Mouse (Mus musculus) ovary, adult 18-20 months (tissue): ENCODE results near the gene Ier3.

ENCODE experiments used
- DNase-seq: peaks from one replicate; pipeline ENCODE4 v3.0.0; 2022; ENCODE audit warnings: low spot score, mixed read lengths

Ier3 gene

GRCm38 (mm10) chr17:35821439-35822430 is at the start of gene Ier3:
TSS of gene Ier3 (plus strand) at chr17:35821684.
- DNase-seq = peak; percentile 90

GRCm38 (mm10) chr17:35776811-35777609 is 44.5 kb upstream of the Ier3 start:
- peak; percentile 71 for DNase-seq

GRCm38 (mm10) chr17:35778965-35779364 is 42.5 kb upstream of the Ier3 start:
- DNase-seq = no peak

DNA sequence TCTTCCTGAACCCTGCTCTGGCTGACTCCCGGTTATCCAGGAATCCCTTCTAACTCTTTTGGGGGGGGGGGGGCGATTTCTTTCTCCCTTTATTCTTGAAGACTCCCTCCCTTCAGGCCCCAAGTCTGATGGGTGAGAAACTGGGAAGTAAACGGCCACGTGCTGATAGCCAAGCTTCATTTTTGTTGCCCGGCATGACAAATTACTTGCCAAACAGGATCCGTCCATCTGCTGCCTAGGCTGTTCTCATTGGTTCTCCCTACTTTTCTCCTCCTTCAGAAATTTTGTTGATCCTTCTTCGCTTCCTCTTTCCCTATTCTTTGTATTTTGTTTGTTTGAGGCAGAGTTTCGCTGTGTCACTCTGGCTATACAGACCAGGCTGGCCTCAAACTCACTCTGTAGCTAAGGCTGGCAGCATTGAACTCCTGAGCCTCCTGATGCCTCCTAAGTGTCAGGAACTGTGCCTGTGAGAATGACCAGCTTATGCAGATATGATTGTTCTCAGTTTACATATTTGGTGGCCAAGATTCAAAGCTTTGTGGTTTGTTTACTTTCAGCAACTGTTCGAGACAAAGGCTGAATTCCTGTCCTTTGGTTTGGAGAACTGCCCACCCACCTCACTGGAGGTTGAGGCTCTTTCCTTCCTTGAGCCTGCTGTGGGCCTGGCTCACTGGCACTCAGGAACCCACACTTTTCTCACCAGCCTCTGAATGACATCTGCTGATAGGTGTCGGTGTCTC is 41.8 kb upstream of the Ier3 start:
- DNase-seq = no peak

DNA sequence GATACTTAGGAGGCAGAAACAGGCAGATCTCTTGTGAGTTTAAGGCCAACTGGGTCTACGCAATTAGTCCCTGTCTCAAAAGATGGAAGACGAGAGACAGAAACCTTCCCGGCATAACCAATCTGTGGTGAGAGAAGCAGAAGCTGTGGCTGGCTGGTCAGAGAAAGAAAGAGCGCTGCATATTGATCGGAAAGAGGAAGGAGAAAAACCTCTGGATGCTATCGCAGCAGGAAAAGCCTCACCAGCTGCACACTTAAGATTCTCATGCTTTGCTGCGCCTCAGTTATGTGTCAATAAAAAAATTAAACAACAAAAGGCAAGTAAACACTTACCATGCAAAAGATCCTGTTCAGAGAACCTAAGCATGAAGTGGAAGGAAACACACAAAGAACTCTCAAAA is 41.1 kb upstream of the Ier3 start:
- DNase-seq = no peak

DNA sequence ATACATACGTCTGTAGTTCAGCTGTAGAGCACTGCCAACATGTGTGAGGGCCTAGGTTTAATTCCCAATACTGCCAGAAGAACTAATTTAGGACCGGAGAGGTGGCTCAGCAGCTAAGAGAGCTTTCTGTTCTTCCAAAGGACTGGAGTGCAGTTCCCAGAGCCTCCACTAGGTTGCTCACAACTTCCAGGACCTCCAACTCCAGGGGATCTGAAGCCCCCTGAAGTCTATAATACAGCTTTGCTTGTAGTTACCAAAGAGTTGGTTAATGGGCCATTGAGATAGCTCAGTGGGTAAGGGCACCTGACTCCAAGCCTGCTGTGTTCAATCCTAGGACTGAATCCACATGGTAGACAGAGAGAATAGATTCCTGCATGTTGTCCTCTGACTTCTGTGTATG is 39.1 kb upstream of the Ier3 start:
- DNase-seq = no peak

DNA sequence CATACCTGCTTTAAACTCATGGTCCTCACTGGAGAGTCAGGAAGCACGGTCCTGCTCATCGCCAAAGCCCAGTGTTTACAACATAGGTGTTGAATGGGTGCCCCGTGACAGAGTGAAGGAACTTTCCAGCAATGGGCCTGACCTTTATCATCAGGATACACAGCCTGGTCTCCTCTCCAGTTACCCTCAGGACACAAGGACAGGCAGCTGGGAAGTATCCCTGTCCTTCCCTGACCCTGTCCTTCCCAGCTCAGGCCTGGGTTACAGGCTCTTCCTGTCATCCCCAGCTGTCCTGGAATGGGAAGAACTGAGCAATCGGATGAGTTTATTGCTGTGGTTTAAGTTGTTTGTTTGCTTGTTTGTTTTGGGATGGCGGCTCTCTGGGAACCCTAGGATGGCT is 38.6 kb upstream of the Ier3 start:
- DNase-seq = no peak

DNA sequence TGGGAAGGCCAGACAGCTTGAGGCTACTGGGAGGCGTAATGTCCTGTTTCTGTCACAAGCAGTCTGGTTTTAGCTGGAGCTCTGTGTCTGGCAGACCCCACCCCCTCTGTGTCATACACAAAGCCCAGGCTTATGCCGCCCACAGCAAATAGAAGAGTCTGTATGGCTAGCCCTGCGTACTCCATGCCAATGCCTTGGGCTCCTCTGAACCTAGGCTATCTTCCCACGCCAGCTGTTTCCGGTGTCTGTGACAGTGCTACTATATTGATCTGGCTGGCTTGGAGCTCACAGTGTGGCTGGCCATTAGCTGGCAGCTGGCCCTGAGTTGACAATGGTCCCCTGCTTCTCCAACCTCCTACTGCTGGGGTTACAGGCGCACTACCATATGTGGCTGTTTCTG is 37.5 kb upstream of the Ier3 start:
- no peak for DNase-seq

- no peak for DNase-seq
These were observed 36.3 kb upstream of the Ier3 start for GRCm38 (mm10) chr17:35785140-35785539.

DNA sequence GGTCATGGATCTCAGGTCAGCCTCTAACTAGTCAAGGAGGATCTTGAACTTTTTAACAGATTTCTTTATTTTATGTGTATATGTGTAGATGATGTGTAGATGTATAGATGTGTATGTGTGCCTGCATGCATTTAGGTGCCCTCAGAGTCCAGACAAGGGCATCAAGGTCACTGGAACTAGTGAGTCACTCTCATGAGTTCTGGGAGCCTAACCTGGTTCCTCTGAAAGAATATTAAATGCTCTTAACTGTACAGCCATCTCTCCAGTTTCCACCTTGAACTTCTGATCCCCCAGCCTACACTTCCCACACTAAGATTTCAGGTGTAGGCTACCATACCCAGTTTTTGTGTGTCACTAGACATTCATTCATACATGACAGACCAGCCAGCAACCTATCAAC is 34.0 kb upstream of the Ier3 start:
- no peak for DNase-seq

DNA sequence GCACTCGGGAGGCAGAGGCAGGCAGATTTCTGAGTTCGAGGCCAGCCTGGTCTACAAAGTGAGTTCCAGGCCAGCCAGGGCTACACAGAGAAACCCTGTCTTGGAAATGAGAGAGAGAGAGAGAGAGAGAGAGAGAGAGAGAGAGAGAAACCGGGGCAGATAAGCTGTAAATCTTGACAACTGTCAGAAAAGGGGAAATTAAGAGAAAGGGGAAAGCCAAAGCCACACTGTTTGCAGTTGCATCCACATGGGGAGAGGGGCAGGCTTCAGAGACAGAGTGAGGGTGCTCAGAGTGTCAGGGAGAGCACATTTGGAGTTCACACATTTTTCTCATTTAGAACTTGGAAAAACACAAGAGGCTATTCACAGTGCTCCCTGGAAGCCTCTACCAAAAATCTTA is 33.5 kb upstream of the Ier3 start:
- DNase-seq = no peak

DNA sequence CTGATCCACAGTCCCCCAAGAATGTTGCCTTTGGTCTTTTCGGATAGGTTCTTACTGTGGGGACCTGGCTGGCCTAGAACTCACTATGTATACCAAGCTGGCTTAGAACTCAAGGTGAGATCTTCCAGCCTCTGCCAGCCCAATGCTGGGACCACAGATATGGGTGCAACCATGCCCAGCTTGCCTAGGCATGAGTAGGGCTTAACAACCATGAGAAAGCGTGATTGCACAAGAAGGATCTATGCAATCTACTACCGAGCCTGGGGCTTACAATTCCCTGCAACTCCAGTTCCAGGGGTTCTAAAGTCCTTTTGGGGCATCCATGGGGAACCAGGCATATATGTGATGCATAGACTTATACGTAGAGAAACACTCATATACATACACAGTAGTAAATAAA is 30.6 kb upstream of the Ier3 start:
- no peak for DNase-seq

GRCm38 (mm10) chr17:35792837-35793236 is 28.6 kb upstream of the Ier3 start:
- DNase-seq = no peak

DNA sequence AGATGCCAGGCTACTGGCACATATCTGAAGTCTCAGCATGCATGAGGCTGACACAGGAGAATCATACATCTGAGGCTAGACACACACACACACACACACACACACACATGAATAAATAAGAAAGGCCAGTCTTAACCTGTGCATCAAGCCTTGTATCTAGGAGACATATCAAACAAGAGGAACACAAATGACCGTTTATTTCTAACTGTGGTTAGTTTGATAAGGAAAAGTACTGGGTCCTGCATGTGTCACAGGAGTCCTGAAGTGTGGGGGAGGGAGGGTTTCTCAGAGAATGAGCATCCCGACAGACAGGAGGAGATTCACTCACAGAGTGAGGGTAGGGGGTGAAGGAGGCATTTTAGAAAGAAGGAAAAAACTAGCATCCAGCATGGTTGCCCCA is 26.4 kb upstream of the Ier3 start:
- DNase-seq = no peak

GRCm38 (mm10) chr17:35795656-35796055 is 25.8 kb upstream of the Ier3 start:
- DNase-seq = no peak

- no peak for DNase-seq
These were observed 24.6 kb upstream of the Ier3 start for GRCm38 (mm10) chr17:35796835-35797234.

GRCm38 (mm10) chr17:35800905-35801304 is 20.6 kb upstream of the Ier3 start:
- DNase-seq = no peak

GRCm38 (mm10) chr17:35803020-35803419 is 18.5 kb upstream of the Ier3 start:
- DNase-seq = no peak

GRCm38 (mm10) chr17:35803858-35804399 is 17.6 kb upstream of the Ier3 start:
- no peak for DNase-seq

DNA sequence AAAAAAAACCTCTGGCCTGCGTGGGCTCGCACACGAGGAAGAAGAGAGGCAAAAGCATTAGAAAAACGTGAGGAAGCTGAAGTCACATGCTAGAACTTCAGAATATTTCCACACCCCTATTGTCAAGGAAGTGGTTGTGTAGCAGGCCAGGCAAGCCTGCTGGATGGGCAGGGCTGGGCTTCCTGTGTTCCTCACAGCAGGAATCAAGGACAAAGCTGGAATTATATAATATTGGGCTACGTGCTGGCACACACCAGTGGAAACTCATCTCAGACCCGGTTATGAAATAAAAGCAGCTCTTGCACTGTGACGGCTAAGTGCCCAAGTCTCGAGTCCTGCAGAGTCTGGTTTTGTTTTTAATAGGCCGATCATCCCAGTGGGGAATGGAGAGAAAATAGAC is 13.4 kb upstream of the Ier3 start:
- DNase-seq = no peak

GRCm38 (mm10) chr17:35809395-35809794 is 12.1 kb upstream of the Ier3 start:
- DNase-seq = no peak
